Mouse (Mus musculus) hindbrain, embryonic 10.5 days (tissue): ENCODE data around the gene Aamp. TPM values are rescaled to one million over a fixed set of nuclear protein-coding genes. Genes with fewer than 3 reads are reported as not detected.

Source experiments
- DNase-seq: peaks from one replicate; pipeline ENCODE4 v3.0.0-alpha.2; 2017; ENCODE audit warnings: low spot score
- H3K27ac ChIP-seq: fragments of 300-500 bp; sonication (generic); 2 replicates; pipeline ENCODE4 v1.5.1; 2016; ENCODE audit warnings: mild to moderate bottlenecking, moderate library complexity
- H3K27me3 ChIP-seq: fragments of 300-500 bp; sonication (generic); 2 replicates; pipeline ENCODE4 v1.6.1; 2016; ENCODE audit warnings: mild to moderate bottlenecking; ENCODE audit not compliant: poor library complexity, insufficient read depth, severe bottlenecking
- H3K36me3 ChIP-seq: fragments of 300-500 bp; sonication (generic); 2 replicates; pipeline ENCODE4 v1.6.1; 2016; ENCODE audit warnings: mild to moderate bottlenecking, moderate library complexity
- H3K4me1 ChIP-seq: fragments of 300-500 bp; sonication (generic); replicated peaks from 2 replicates; pipeline ENCODE4 v1.6.1; 2016; ENCODE audit warnings: mild to moderate bottlenecking
- H3K4me3 ChIP-seq: fragments of 300-500 bp; sonication (generic); 2 replicates; pipeline ENCODE4 v1.5.1; 2016; ENCODE audit warnings: mild to moderate bottlenecking, moderate library complexity
- H3K9me3 ChIP-seq: fragments of 300-500 bp; sonication (generic); 2 replicates; pipeline ENCODE4 v1.6.1; 2016; ENCODE audit warnings: mild to moderate bottlenecking, moderate library complexity
- WGBS: fragments of 180-500 bp; shearing (Covaris S2); methylation state at CpG from one replicate; pipeline ENCODE4 v1.1.7; 2016; 5-methylcytosine and 5-hydroxymethylcytosine counted together
- polyA plus RNA-seq: library from polyadenylated mRNA; unstranded; fragments of >200 nt; fragmentation: Nextera tagmentation; extraction: Ambion mirVana; gene quantifications from 2 replicates; pipeline ENCODE4 v1.2.1, GENCODE M21; 2016

The Aamp gene
- polyA plus RNA-seq, 1 experiment from 2014 or later, result 238 TPM

GRCm38 (mm10) chr1:74285212-74286010, 873 bp upstream of the Aamp start:
- H3K27ac ChIP-seq, result peak overlapping the region; percentile 88
- H3K36me3 ChIP-seq, result peaks cover 52% of the 10 kb centered on the region
- H3K27me3 ChIP-seq, result no peaks in the 10 kb centered on the region
- 4% methylated on average over 23 of the region's 23 CpGs for WGBS
- no peak for DNase-seq
- peaks cover 31% of the 10 kb centered on the region for H3K4me1 ChIP-seq
- peak overlapping the region; percentile 81 for H3K4me3 ChIP-seq
- no peaks in the 10 kb centered on the region for H3K9me3 ChIP-seq

- H3K36me3 ChIP-seq, result peaks cover 52% of the 10 kb centered on the region
- 14% methylated on average over 15 of the region's 15 CpGs for WGBS
- DNase-seq, result no peak
Measured at GRCm38 (mm10) chr1:74283686-74284463, 663 bp downstream of the Aamp start.

GRCm38 (mm10) chr1:74282896-74283625, 1.5 kb downstream of the Aamp start:
- Histone ChIP-seq H3K4me3 (peak overlapping the region; percentile 13; the same call in 1 of the 2 replicates), H3K36me3 (peaks cover 50% of the 10 kb centered on the region), H3K9me3 (no peaks in the 10 kb centered on the region), H3K27ac (no peak overlapping the region), H3K27me3 (no peaks in the 10 kb centered on the region), H3K4me1 (peaks cover 37% of the 10 kb centered on the region)
- WGBS, result 89% methylated on average over 10 of the region's 10 CpGs
- DNase-seq, result no peak

More at GRCm38 (mm10) chr1:74283686-74284463, 663 bp downstream of the Aamp start:
- Histone ChIP-seq H3K4me3 (peak overlapping the region; percentile 81), H3K9me3 (no peaks in the 10 kb centered on the region), H3K27ac (peak overlapping the region; percentile 88), H3K4me1 (peaks cover 31% of the 10 kb centered on the region), H3K27me3 (no peaks in the 10 kb centered on the region)

GRCm38 (mm10) chr1:74281886-74282285, 2.7 kb downstream of the Aamp start:
- H3K4me1 ChIP-seq, result peaks cover 38% of the 10 kb centered on the region
- no peaks in the 10 kb centered on the region for H3K27me3 ChIP-seq
- WGBS, result 98% methylated on average over 8 of the region's 8 CpGs
- no peak for DNase-seq
- no peak overlapping the region for H3K4me3 ChIP-seq
- no peak overlapping the region for H3K27ac ChIP-seq
- peaks cover 50% of the 10 kb centered on the region for H3K36me3 ChIP-seq
- H3K9me3 ChIP-seq, result no peaks in the 10 kb centered on the region

- H3K36me3 ChIP-seq, result peaks cover 50% of the 10 kb centered on the region
- no peak overlapping the region for H3K27ac ChIP-seq
- H3K4me3 ChIP-seq, result no peak overlapping the region
- WGBS, result 98% methylated on average over 2 of the region's 2 CpGs
- DNase-seq, result no peak
- H3K4me1 ChIP-seq, result peaks cover 39% of the 10 kb centered on the region
- H3K9me3 ChIP-seq, result no peaks in the 10 kb centered on the region
- no peaks in the 10 kb centered on the region for H3K27me3 ChIP-seq
Measured at GRCm38 (mm10) chr1:74281372-74281771, 3.2 kb downstream of the Aamp start.

- no peak for DNase-seq
- WGBS, result 94% methylated on average over 14 of the region's 14 CpGs
Measured at GRCm38 (mm10) chr1:74280591-74281325, 3.8 kb downstream of the Aamp start.

GRCm38 (mm10) chr1:74278988-74279387, 5.5 kb downstream of the Aamp start:
- 88% methylated on average over 11 of the region's 11 CpGs for whole genome bisulfite sequencing
- no peaks in the 10 kb centered on the region for H3K9me3 ChIP-seq
- H3K4me3 ChIP-seq, result no peak overlapping the region
- no peaks in the 10 kb centered on the region for H3K27me3 ChIP-seq
- H3K4me1 ChIP-seq, result peaks cover 33% of the 10 kb centered on the region
- H3K27ac ChIP-seq, result no peak overlapping the region
- no peak for DNase-seq
- H3K36me3 ChIP-seq, result peaks cover 50% of the 10 kb centered on the region

More at GRCm38 (mm10) chr1:74280591-74281325, 3.8 kb downstream of the Aamp start:
- no peaks in the 10 kb centered on the region for H3K9me3 ChIP-seq
- H3K36me3 ChIP-seq, result peaks cover 50% of the 10 kb centered on the region
- peaks cover 33% of the 10 kb centered on the region for H3K4me1 ChIP-seq
- H3K27me3 ChIP-seq, result no peaks in the 10 kb centered on the region
- H3K27ac ChIP-seq, result no peak overlapping the region
- H3K4me3 ChIP-seq, result no peak overlapping the region

GRCm38 (mm10) chr1:74278538-74278937, 6.0 kb downstream of the Aamp start, which contains the start of gene Gpbar1:
TSS of gene Gpbar1 (plus strand) at chr1:74278550.
- no peak for DNase-seq
- no peaks in the 10 kb centered on the region for H3K9me3 ChIP-seq
- peaks cover 31% of the 10 kb centered on the region for H3K4me1 ChIP-seq
- H3K27ac ChIP-seq, result no peak within 1 kb of the TSS
- H3K4me3 ChIP-seq, result no peak within 1 kb of the TSS
- 92% methylated on average over 10 of the region's 10 CpGs for WGBS
- H3K36me3 ChIP-seq, result peaks cover 50% of the 10 kb centered on the region
- no peaks in the 10 kb centered on the region for H3K27me3 ChIP-seq

GRCm38 (mm10) chr1:74277883-74278537, 6.5 kb downstream of the Aamp start:
- Histone ChIP-seq H3K27ac (no peak overlapping the region), H3K27me3 (no peaks in the 10 kb centered on the region), H3K9me3 (no peaks in the 10 kb centered on the region), H3K4me3 (no peak overlapping the region), H3K4me1 (peaks cover 30% of the 10 kb centered on the region), H3K36me3 (peaks cover 47% of the 10 kb centered on the region)
- WGBS, result 66% methylated on average over 8 of the region's 8 CpGs
- DNase-seq, result no peak

GRCm38 (mm10) chr1:74277041-74277440, 7.5 kb downstream of the Aamp start:
- Histone ChIP-seq H3K36me3 (peaks cover 37% of the 10 kb centered on the region), H3K4me1 (peaks cover 25% of the 10 kb centered on the region), H3K27ac (no peak overlapping the region; the same call in 1 of the 2 replicates), H3K9me3 (no peaks in the 10 kb centered on the region), H3K27me3 (no peaks in the 10 kb centered on the region), H3K4me3 (no peak overlapping the region)
- DNase-seq, result no peak
- 70% methylated on average over 6 of the region's 6 CpGs for WGBS

GRCm38 (mm10) chr1:74275015-74275414, 9.5 kb downstream of the Aamp start:
- WGBS, result 49% methylated on average over 9 of the region's 9 CpGs
- H3K27me3 ChIP-seq, result no peaks in the 10 kb centered on the region
- peaks cover 25% of the 10 kb centered on the region for H3K4me1 ChIP-seq
- peaks cover 17% of the 10 kb centered on the region for H3K36me3 ChIP-seq
- no peaks in the 10 kb centered on the region for H3K9me3 ChIP-seq
- H3K4me3 ChIP-seq, result no peak overlapping the region
- no peak for DNase-seq
- no peak overlapping the region for H3K27ac ChIP-seq
